Mouse (Mus musculus): ENCODE measurements around the gene Fam118b. TPM values are rescaled to one million over a fixed set of nuclear protein-coding genes. Genes with fewer than 3 reads are reported as not detected.

Gene Fam118b
- polyA plus RNA-seq, 1 experiment from 2014 or later, result 86.8 TPM

- Histone ChIP-seq H3K4me3 (replicated peaks; ENCODE audit: low read length) (no peak overlapping the region), H3K9me3 (ENCODE audit: control insufficient read depth, low read length) (no peaks in the 10 kb centered on the region)
These were observed 25.9 kb upstream of the Fam118b start for GRCm38 (mm10) chr9:35293465-35293864.

GRCm38 (mm10) chr9:35290916-35291315 is 23.3 kb upstream of the Fam118b start:
- Histone ChIP-seq H3K27ac (ENCODE audit: low read length) (no peak overlapping the region), H3K9ac (replicated peaks; ENCODE audit: low read depth, low read length) (no peak overlapping the region), H3K9me3 (ENCODE audit: control insufficient read depth, low read length) (no peaks in the 10 kb centered on the region), H3K4me3 (replicated peaks; ENCODE audit: low read length) (no peak overlapping the region), H3K36me3 (ENCODE audit: control insufficient read depth, insufficient read depth) (no peaks in the 10 kb centered on the region), H3K4me2 (ENCODE audit: low read length) (no peak overlapping the region), H3K27me3 (replicated peaks; ENCODE audit: control insufficient read depth, insufficient read depth, low read length) (no peaks in the 10 kb centered on the region), H3K4me1 (replicated peaks; ENCODE audit: control insufficient read depth, insufficient read depth, low read length) (peaks cover 5% of the 10 kb centered on the region; the same call in 1 of the 2 replicates)
- WGBS, result 68% methylated on average over 4 of the region's 4 CpGs
- ATAC-seq, result no peak

More at GRCm38 (mm10) chr9:35293465-35293864, 25.9 kb upstream of the Fam118b start:
- Histone ChIP-seq H3K36me3 (ENCODE audit: control insufficient read depth, insufficient read depth) (no peaks in the 10 kb centered on the region), H3K27ac (ENCODE audit: low read length) (no peak overlapping the region), H3K4me2 (ENCODE audit: low read length) (no peak overlapping the region), H3K9ac (replicated peaks; ENCODE audit: low read depth, low read length) (no peak overlapping the region), H3K4me1 (replicated peaks; ENCODE audit: control insufficient read depth, insufficient read depth, low read length) (peaks cover 5% of the 10 kb centered on the region; the same call in 1 of the 2 replicates), H3K27me3 (replicated peaks; ENCODE audit: control insufficient read depth, insufficient read depth, low read length) (no peaks in the 10 kb centered on the region)
- ATAC-seq, result no peak
- WGBS, result 67% methylated on average over 5 of the region's 5 CpGs

GRCm38 (mm10) chr9:35290417-35290816 is 22.8 kb upstream of the Fam118b start:
- Histone ChIP-seq H3K9ac (replicated peaks; ENCODE audit: low read depth, low read length) (no peak overlapping the region), H3K4me2 (ENCODE audit: low read length) (no peak overlapping the region), H3K9me3 (ENCODE audit: control insufficient read depth, low read length) (no peaks in the 10 kb centered on the region), H3K27ac (ENCODE audit: low read length) (no peak overlapping the region), H3K27me3 (replicated peaks; ENCODE audit: control insufficient read depth, insufficient read depth, low read length) (no peaks in the 10 kb centered on the region), H3K4me1 (replicated peaks; ENCODE audit: control insufficient read depth, insufficient read depth, low read length) (peaks cover 5% of the 10 kb centered on the region; the same call in 1 of the 2 replicates), H3K36me3 (ENCODE audit: control insufficient read depth, insufficient read depth) (no peaks in the 10 kb centered on the region), H3K4me3 (replicated peaks; ENCODE audit: low read length) (no peak overlapping the region)
- ATAC-seq, result no peak
- 96% methylated on average over 3 of the region's 3 CpGs for WGBS

- no peak for ATAC-seq
- 20% methylated on average over 7 of the region's 7 CpGs for WGBS
These were observed 22.4 kb upstream of the Fam118b start for GRCm38 (mm10) chr9:35289992-35290391.

GRCm38 (mm10) chr9:35286351-35286750 is 18.7 kb upstream of the Fam118b start:
- Histone ChIP-seq H3K27ac (ENCODE audit: low read length) (no peak overlapping the region), H3K36me3 (ENCODE audit: control insufficient read depth, insufficient read depth) (no peaks in the 10 kb centered on the region)

More at GRCm38 (mm10) chr9:35289992-35290391, 22.4 kb upstream of the Fam118b start:
- Histone ChIP-seq H3K4me2 (ENCODE audit: low read length) (no peak overlapping the region), H3K27me3 (replicated peaks; ENCODE audit: control insufficient read depth, insufficient read depth, low read length) (no peaks in the 10 kb centered on the region), H3K27ac (ENCODE audit: low read length) (no peak overlapping the region), H3K4me1 (replicated peaks; ENCODE audit: control insufficient read depth, insufficient read depth, low read length) (peaks cover 5% of the 10 kb centered on the region; the same call in 1 of the 2 replicates), H3K9me3 (ENCODE audit: control insufficient read depth, low read length) (no peaks in the 10 kb centered on the region), H3K36me3 (ENCODE audit: control insufficient read depth, insufficient read depth) (no peaks in the 10 kb centered on the region), H3K4me3 (replicated peaks; ENCODE audit: low read length) (no peak overlapping the region), H3K9ac (replicated peaks; ENCODE audit: low read depth, low read length) (no peak overlapping the region)

GRCm38 (mm10) chr9:35284351-35284750 is 16.7 kb upstream of the Fam118b start:
- WGBS, result 84% methylated on average over 4 of the region's 4 CpGs

More at GRCm38 (mm10) chr9:35286351-35286750, 18.7 kb upstream of the Fam118b start:
- Histone ChIP-seq H3K4me2 (ENCODE audit: low read length) (no peak overlapping the region), H3K4me1 (replicated peaks; ENCODE audit: control insufficient read depth, insufficient read depth, low read length) (0 out of 2 replicates have a peak, but pooled peaks cover 2% of the 10 kb centered on the region), H3K9me3 (ENCODE audit: control insufficient read depth, low read length) (no peaks in the 10 kb centered on the region), H3K9ac (replicated peaks; ENCODE audit: low read depth, low read length) (no peak overlapping the region), H3K27me3 (replicated peaks; ENCODE audit: control insufficient read depth, insufficient read depth, low read length) (no peaks in the 10 kb centered on the region), H3K4me3 (replicated peaks; ENCODE audit: low read length) (no peak overlapping the region)
- ATAC-seq, result no peak
- 89% methylated on average over 3 of the region's 3 CpGs for WGBS

GRCm38 (mm10) chr9:35283415-35284069 is 15.9 kb upstream of the Fam118b start:
- WGBS, result 84% methylated on average over 13 of the region's 13 CpGs
- H3K36me3 ChIP-seq (ENCODE audit: control insufficient read depth, insufficient read depth), result no peaks in the 10 kb centered on the region
- H3K27ac ChIP-seq (ENCODE audit: low read length), result no peak overlapping the region
- H3K4me3 ChIP-seq (replicated peaks; ENCODE audit: low read length), result no peak overlapping the region
- no peak overlapping the region for H3K4me2 ChIP-seq (ENCODE audit: low read length)
- H3K27me3 ChIP-seq (replicated peaks; ENCODE audit: control insufficient read depth, insufficient read depth, low read length), result no peaks in the 10 kb centered on the region
- no peak overlapping the region for H3K9ac ChIP-seq (replicated peaks; ENCODE audit: low read depth, low read length)
- H3K4me1 ChIP-seq (replicated peaks; ENCODE audit: control insufficient read depth, insufficient read depth, low read length), result 0 out of 2 replicates have a peak, but pooled peaks cover 2% of the 10 kb centered on the region
- peak; percentile 51; the same call in 1 of the 2 replicates for ATAC-seq
- no peaks in the 10 kb centered on the region for H3K9me3 ChIP-seq (ENCODE audit: control insufficient read depth, low read length)

More at GRCm38 (mm10) chr9:35284351-35284750, 16.7 kb upstream of the Fam118b start:
- Histone ChIP-seq H3K4me1 (replicated peaks; ENCODE audit: control insufficient read depth, insufficient read depth, low read length) (0 out of 2 replicates have a peak, but pooled peaks cover 2% of the 10 kb centered on the region), H3K9me3 (ENCODE audit: control insufficient read depth, low read length) (no peaks in the 10 kb centered on the region), H3K4me2 (ENCODE audit: low read length) (no peak overlapping the region), H3K27ac (ENCODE audit: low read length) (no peak overlapping the region), H3K4me3 (replicated peaks; ENCODE audit: low read length) (no peak overlapping the region), H3K36me3 (ENCODE audit: control insufficient read depth, insufficient read depth) (no peaks in the 10 kb centered on the region), H3K27me3 (replicated peaks; ENCODE audit: control insufficient read depth, insufficient read depth, low read length) (no peaks in the 10 kb centered on the region), H3K9ac (replicated peaks; ENCODE audit: low read depth, low read length) (no peak overlapping the region)
- ATAC-seq, result no peak

GRCm38 (mm10) chr9:35282851-35283200 is 15.2 kb upstream of the Fam118b start:
- Histone ChIP-seq H3K27me3 (replicated peaks; ENCODE audit: control insufficient read depth, insufficient read depth, low read length) (no peaks in the 10 kb centered on the region), H3K36me3 (ENCODE audit: control insufficient read depth, insufficient read depth) (no peaks in the 10 kb centered on the region), H3K4me2 (ENCODE audit: low read length) (no peak overlapping the region), H3K9me3 (ENCODE audit: control insufficient read depth, low read length) (no peaks in the 10 kb centered on the region), H3K4me1 (replicated peaks; ENCODE audit: control insufficient read depth, insufficient read depth, low read length) (0 out of 2 replicates have a peak, but pooled peaks cover 2% of the 10 kb centered on the region), H3K9ac (replicated peaks; ENCODE audit: low read depth, low read length) (no peak overlapping the region), H3K27ac (ENCODE audit: low read length) (no peak overlapping the region), H3K4me3 (replicated peaks; ENCODE audit: low read length) (no peak overlapping the region)
- ATAC-seq, result no peak
- WGBS, result 60% methylated on average over 5 of the region's 5 CpGs

- peak; percentile 51 for ATAC-seq
- H3K4me3 ChIP-seq (replicated peaks; ENCODE audit: low read length), result no peak overlapping the region
- no peak overlapping the region for H3K4me2 ChIP-seq (ENCODE audit: low read length)
- H3K9me3 ChIP-seq (ENCODE audit: control insufficient read depth, low read length), result no peaks in the 10 kb centered on the region
- H3K27ac ChIP-seq (ENCODE audit: low read length), result no peak overlapping the region
- H3K9ac ChIP-seq (replicated peaks; ENCODE audit: low read depth, low read length), result no peak overlapping the region; the same call in 1 of the 2 replicates
- H3K4me1 ChIP-seq (replicated peaks; ENCODE audit: control insufficient read depth, insufficient read depth, low read length), result 0 out of 2 replicates have a peak, but pooled peaks cover 2% of the 10 kb centered on the region
- 17% methylated on average over 5 of the region's 5 CpGs for WGBS
- H3K36me3 ChIP-seq (ENCODE audit: control insufficient read depth, insufficient read depth), result no peaks in the 10 kb centered on the region
- no peaks in the 10 kb centered on the region for H3K27me3 ChIP-seq (replicated peaks; ENCODE audit: control insufficient read depth, insufficient read depth, low read length)
These were observed 14.6 kb upstream of the Fam118b start for GRCm38 (mm10) chr9:35282006-35282850.
